Mouse (Mus musculus) liver, adult (tissue): ENCODE data around the gene Folr1.

Source experiments
- GATA4 ChIP-seq: IDR thresholded peaks from 2 replicates; pipeline ENCODE4 v1.6.1; 2014; ENCODE audit warnings: mild to moderate bottlenecking, low read length; ENCODE audit not compliant: insufficient replicate concordance

The Folr1 gene

GRCm38 (mm10) chr7:101823758-101824630 is 46.6 kb downstream of the Folr1 start:
- no peak for TF ChIP-seq GATA4

- no peak for TF ChIP-seq GATA4
These were observed 47.5 kb downstream of the Folr1 start for GRCm38 (mm10) chr7:101822836-101823757.

GRCm38 (mm10) chr7:101821571-101822501 is 48.8 kb downstream of the Folr1 start:
- no peak for TF ChIP-seq GATA4

- no peak for TF ChIP-seq GATA4
These were observed 50.1 kb downstream of the Folr1 start for GRCm38 (mm10) chr7:101820295-101821030.

- TF ChIP-seq GATA4, result no peak
These were observed 52.7 kb downstream of the Folr1 start, which contains the start of gene Phox2a for GRCm38 (mm10) chr7:101817861-101818401. Gene Phox2a (plus strand): TSS chr7:101818313.
